Mouse (Mus musculus): ENCODE measurements at regions not wholly inside any gene's neighbourhood (a gene's known extent, or its start where the extent isn't known, plus 50 kb on each side); places are given as distances from the start of the nearest gene placed in this dataset.

- TF ChIP-seq EP300 (IDR thresholded peaks at IDR 0.05; ENCODE audit: low read depth) (no peak), CTCF (IDR thresholded peaks at IDR 0.05; ENCODE audit: low read depth) (no peak)
These were observed 281.2 kb upstream of the Smarca2 start for GRCm38 (mm10) chr19:26323682-26324081.

Measured in heart, postnatal 0 days (tissue).